Mouse (Mus musculus) E14TG2a.4 (cell line): ENCODE measurements around the gene Rars2.

Experiments
- H3K27me3 ChIP-seq: 2 replicates; pipeline ENCODE4 v1.6.1; 2014; ENCODE audit warnings: low read length, control low read depth; ENCODE audit not compliant: insufficient read depth
- H3K36me3 ChIP-seq: 2 replicates; pipeline ENCODE4 v1.6.1; 2014; ENCODE audit warnings: low read length, control low read depth; ENCODE audit not compliant: insufficient read depth
- H3K4me1 ChIP-seq: replicated peaks from 2 replicates; pipeline ENCODE4 v1.6.1; 2014; ENCODE audit warnings: low read depth, low read length, control low read depth
- H3K4me3 ChIP-seq: replicated peaks from 2 replicates; pipeline ENCODE4 v1.5.1; 2014; ENCODE audit warnings: mild to moderate bottlenecking, low read length
- H3K9me3 ChIP-seq: 2 replicates; pipeline ENCODE4 v1.6.1; 2014; ENCODE audit warnings: low read length, control low read depth
- CTCF ChIP-seq: conservative IDR thresholded peaks from 2 replicates; pipeline ENCODE4 v1.5.1; 2014; ENCODE audit warnings: low read length
- NANOG ChIP-seq: IDR thresholded peaks from 2 replicates; pipeline ENCODE4 v1.6.1; 2014; ENCODE audit warnings: borderline replicate concordance, low read length, mixed read lengths
- POU5F1 ChIP-seq: IDR thresholded peaks from 2 replicates; pipeline ENCODE4 v1.6.1; 2014; ENCODE audit warnings: low read length, borderline replicate concordance

Gene Rars2

GRCm38 (mm10) chr4:34702231-34702630, 87.5 kb downstream of the Rars2 start:
- Histone ChIP-seq H3K36me3 (no peaks in the 10 kb centered on the region), H3K9me3 (no peaks in the 10 kb centered on the region), H3K4me3 (no peak overlapping the region), H3K27me3 (no peaks in the 10 kb centered on the region; the same call in 1 of the 2 replicates), H3K4me1 (no peaks in the 10 kb centered on the region)
- no peak for TF ChIP-seq POU5F1

DNA sequence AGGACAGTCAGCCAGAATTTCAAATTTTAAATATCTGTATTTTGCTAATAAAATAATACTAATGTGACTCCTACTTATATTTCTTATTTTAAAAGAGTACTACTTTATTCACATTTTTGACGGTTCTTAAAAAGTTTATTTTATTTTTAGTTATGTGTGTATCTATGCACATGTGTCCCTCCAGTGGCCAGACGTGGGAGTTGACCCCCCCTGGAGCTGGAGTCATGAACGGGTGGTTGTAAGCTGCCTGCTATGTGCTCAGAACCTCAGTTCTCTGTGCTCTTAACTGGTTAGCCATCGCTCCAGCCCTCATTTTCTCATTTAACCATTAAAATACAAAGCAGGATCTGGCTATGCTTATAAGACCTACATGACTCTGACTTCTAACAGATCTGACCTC, 88.3 kb downstream of the Rars2 start:
- TF ChIP-seq NANOG = no peak
- no peak for TF ChIP-seq POU5F1
- TF ChIP-seq CTCF = no peak
- Histone ChIP-seq H3K36me3 (no peaks in the 10 kb centered on the region), H3K9me3 (no peaks in the 10 kb centered on the region), H3K4me1 (no peaks in the 10 kb centered on the region), H3K4me3 (no peak overlapping the region), H3K27me3 (no peaks in the 10 kb centered on the region; the same call in 1 of the 2 replicates)

DNA sequence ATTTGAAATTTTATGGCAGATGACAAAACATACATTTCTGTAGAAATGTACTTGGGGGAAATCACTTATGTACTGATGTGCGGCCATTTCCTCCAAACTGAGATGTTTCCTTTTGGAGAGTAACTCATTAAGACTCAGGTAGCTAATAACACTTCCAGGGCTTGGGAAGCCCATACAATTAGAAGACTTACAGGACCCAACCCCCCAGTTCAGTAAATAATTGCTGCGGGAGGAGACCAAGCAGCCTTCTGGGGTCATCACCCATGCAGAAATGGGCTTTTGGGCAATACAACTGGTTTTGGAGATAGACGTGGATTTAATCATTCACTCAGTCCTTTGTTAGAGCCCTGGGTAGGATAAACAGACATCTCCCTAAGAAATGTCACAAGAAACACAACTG, 92.5 kb downstream of the Rars2 start:
- TF ChIP-seq NANOG = no peak
- no peak for TF ChIP-seq CTCF
- TF ChIP-seq POU5F1 = no peak
- H3K27me3 ChIP-seq = no peaks in the 10 kb centered on the region; the same call in 1 of the 2 replicates
- no peaks in the 10 kb centered on the region for H3K36me3 ChIP-seq
- no peak overlapping the region for H3K4me3 ChIP-seq
- no peaks in the 10 kb centered on the region for H3K4me1 ChIP-seq
- H3K9me3 ChIP-seq = peaks cover 5% of the 10 kb centered on the region; the same call in 1 of the 2 replicates

DNA sequence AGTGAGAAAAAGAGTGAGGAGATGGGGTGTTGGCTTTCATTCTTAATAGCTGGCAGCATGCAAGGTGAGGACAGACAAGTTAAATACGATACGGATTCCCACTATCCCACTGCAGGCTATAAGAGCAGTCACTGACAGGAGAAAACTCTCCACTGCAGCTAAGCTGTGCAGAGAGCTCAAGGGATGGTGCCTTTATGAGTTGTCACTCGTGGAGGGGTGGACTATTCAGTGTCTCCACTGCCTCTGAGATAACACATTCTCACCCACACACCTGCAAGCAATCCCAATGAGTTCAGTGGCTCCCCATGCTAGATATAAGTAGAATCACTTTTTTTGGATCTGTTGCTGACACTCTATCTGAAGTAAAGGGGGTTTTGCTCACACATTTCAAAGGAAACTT, 93.4 kb downstream of the Rars2 start:
- TF ChIP-seq POU5F1 (no peak), NANOG (no peak), CTCF (no peak)
- no peaks in the 10 kb centered on the region for H3K36me3 ChIP-seq
- H3K4me1 ChIP-seq = no peaks in the 10 kb centered on the region
- H3K27me3 ChIP-seq = no peaks in the 10 kb centered on the region; the same call in 1 of the 2 replicates
- H3K4me3 ChIP-seq = no peak overlapping the region
- H3K9me3 ChIP-seq = peaks cover 5% of the 10 kb centered on the region; the same call in 1 of the 2 replicates
